Mouse (Mus musculus): ENCODE measurements around the gene Zbtb49.

The Zbtb49 gene

GRCm38 (mm10) chr5:38220328-38220912 lies at the start of gene Zbtb49, which contains the start of gene Lyar:
Gene Zbtb49, minus strand, starts transcription at chr5:38220457.
Gene Lyar, plus strand, starts transcription at chr5:38220470.
- DNase-seq (ENCODE audit: low spot score) = peak; percentile 95

GRCm38 (mm10) chr5:38260107-38260682 lies 39.9 kb upstream of the Zbtb49 start, which contains the start of gene Tmem128:
Gene Tmem128, plus strand, starts transcription at chr5:38260185.
- peak; percentile 61 for DNase-seq (ENCODE audit: low spot score)

GRCm38 (mm10) chr5:38259455-38260106 lies 39.3 kb upstream of the Zbtb49 start:
- no peak for DNase-seq (ENCODE audit: low spot score)

- DNase-seq (ENCODE audit: low spot score) = no peak
These were observed 38.5 kb upstream of the Zbtb49 start for GRCm38 (mm10) chr5:38258773-38259146.

- DNase-seq (ENCODE audit: low spot score) = no peak
These were observed 37.9 kb upstream of the Zbtb49 start for GRCm38 (mm10) chr5:38258034-38258772.

- no peak for DNase-seq (ENCODE audit: low spot score)
These were observed 36.3 kb upstream of the Zbtb49 start for GRCm38 (mm10) chr5:38256551-38256950.

GRCm38 (mm10) chr5:38255644-38256043 lies 35.4 kb upstream of the Zbtb49 start:
- DNase-seq (ENCODE audit: low spot score) = no peak

- no peak for DNase-seq (ENCODE audit: low spot score)
These were observed 34.9 kb upstream of the Zbtb49 start for GRCm38 (mm10) chr5:38255195-38255594.

GRCm38 (mm10) chr5:38241966-38242365 lies 21.7 kb upstream of the Zbtb49 start:
- no peak for DNase-seq (ENCODE audit: low spot score)

- no peak for DNase-seq (ENCODE audit: low spot score)
These were observed 21.2 kb upstream of the Zbtb49 start for GRCm38 (mm10) chr5:38241473-38241834.

GRCm38 (mm10) chr5:38240727-38241472 lies 20.6 kb upstream of the Zbtb49 start:
- DNase-seq (ENCODE audit: low spot score) = no peak

- no peak for DNase-seq (ENCODE audit: low spot score)
These were observed 16.4 kb upstream of the Zbtb49 start for GRCm38 (mm10) chr5:38236627-38237026.

- peak; percentile 46 for DNase-seq (ENCODE audit: low spot score)
These were observed 15.2 kb upstream of the Zbtb49 start for GRCm38 (mm10) chr5:38235422-38235821.

GRCm38 (mm10) chr5:38219771-38220307 lies 418 bp downstream of the Zbtb49 start:
- DNase-seq (ENCODE audit: low spot score) = no peak

- DNase-seq (ENCODE audit: low spot score) = no peak
These were observed 7.2 kb downstream of the Zbtb49 start for GRCm38 (mm10) chr5:38213009-38213408.

- no peak for DNase-seq (ENCODE audit: low spot score)
These were observed 8.6 kb downstream of the Zbtb49 start for GRCm38 (mm10) chr5:38211691-38212090.

GRCm38 (mm10) chr5:38208985-38209384 lies 11.3 kb downstream of the Zbtb49 start:
- no peak for DNase-seq (ENCODE audit: low spot score)

GRCm38 (mm10) chr5:38205303-38205726 lies 14.9 kb downstream of the Zbtb49 start:
- no peak for DNase-seq (ENCODE audit: low spot score)

GRCm38 (mm10) chr5:38199686-38200085 lies 20.6 kb downstream of the Zbtb49 start:
- DNase-seq (ENCODE audit: low spot score) = no peak

- peak; percentile 81 for DNase-seq (ENCODE audit: low spot score)
These were observed 22.8 kb downstream of the Zbtb49 start for GRCm38 (mm10) chr5:38197482-38197823.

- no peak for DNase-seq (ENCODE audit: low spot score)
These were observed 23.3 kb downstream of the Zbtb49 start for GRCm38 (mm10) chr5:38196821-38197481.

All from ovary, postnatal 36 days (tissue).